Mouse (Mus musculus) embryo, embryonic 11.5 days (tissue): Measurements from ENCODE around the gene Rnf144a.

Experiments
- DNase-seq: peaks from one replicate; pipeline ENCODE4 v3.0.0-alpha.2; 2012; ENCODE audit warnings: low read depth, low spot score

Rnf144a gene

DNA sequence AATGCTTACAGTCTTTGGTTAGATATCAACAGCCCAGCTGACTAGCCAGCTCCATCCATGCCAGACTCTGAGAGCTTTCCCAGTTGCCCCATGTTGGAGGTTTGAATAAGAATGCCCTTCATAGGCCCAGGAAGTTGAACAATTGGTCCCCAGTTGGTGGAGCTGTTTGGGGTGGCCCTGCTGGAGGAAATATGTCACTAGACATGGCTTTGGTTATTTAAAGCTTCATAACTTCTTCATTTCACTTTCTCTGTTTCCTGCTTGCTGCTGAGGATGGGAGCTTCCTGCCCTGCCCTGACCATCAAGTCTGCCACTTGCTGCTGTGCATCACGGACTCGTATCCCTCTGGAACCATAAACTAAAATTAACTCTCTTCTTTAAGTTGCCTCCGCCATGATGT, 4.6 kb downstream of the Rnf144a start:
- no peak for DNase-seq

DNA sequence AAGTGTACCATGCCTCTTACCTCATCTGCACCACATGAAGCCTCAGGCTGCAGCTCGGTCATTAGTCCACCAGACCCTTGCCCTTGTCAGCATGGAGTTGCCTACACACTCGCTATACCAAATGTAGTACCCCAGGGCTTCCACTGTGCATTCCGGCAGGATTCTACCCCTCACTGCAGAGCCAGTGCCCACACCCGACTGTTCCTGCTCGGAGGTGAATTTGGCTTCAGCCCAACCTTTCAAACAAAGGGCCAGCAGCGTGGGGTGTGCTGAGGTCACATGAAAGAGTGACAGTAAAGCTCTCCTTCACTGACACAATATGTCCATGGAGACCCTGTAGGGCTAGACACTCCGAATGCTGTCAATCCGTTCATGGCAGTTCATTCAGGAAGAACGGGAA, 6.3 kb downstream of the Rnf144a start:
- no peak for DNase-seq

DNA sequence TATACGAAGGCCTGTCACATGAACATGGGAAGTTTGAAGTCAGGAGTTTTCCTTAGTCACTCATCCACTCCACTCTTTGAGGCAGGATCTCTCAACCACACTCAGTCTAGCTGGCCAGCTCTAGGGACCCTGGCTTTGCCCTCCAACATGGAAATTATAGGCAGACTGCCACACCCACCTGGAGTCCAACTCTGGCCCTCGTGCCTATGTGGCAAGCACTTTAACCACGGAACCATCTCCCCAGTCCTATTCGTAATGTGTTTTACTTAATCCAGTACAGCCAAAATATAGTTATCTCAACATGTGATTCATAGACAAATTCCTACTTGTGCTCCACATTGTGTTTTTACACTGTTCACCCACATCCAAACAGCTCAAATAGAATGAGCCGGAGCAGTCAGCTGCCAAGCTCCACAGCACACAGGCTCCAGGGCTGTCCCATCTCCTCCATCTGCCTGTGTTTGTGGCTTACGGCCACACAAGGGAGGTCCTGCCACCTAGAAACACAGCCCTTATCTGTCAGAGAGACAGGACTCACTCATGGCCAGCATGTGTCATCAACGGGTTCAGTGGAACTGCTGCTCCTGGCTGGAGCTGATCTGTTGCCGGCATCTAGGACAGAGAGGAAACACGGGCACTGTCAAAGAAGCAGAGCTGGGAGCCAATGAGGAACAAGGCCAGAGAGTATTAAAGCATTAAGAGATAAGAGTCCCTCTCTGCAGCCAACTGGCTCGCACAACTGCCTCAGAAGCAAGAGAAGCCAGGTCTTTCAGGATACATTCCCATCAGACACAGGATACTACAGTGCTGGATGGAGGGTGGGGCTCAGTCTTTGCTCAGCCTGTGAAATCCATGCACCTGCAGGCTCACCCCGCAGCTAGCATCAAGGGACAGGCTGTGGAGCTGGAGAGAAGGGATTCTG, 10.0 kb downstream of the Rnf144a start:
- no peak for DNase-seq

DNA sequence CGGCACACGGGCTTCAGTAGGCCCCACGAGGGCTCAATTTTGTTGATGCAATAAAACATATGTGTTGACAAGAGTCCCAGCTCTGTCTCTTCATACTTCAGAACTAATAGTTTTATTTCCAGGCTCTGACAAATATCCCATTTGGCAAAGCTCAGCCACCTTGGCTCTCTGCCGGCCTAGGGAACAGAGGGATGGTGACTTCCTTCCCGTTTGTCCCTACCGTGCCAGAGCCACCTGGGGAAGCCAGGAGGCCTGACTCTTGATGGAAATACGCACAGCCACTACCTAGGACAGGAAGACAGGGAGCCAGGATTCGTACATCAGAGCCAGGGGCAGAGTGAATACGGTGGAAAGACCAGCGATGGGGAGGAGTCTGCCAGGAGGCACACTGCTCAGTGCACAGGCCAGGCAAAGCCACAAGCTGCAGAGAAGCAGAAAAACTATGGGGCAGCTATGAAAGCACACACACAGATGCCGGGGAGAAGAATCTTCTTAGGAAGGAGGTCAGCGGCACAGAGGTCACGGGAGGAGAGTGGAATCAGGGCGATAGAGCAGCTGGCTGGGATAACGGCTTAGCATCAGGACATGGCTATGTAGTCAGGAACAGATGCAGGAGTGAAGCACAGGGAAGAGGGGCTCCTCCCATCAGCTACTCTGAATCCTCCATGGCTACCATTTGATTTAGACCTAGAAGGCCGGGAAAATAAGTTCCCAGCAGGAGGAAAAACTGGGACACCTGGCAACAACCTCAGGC, 11.5 kb downstream of the Rnf144a start:
- no peak for DNase-seq

GRCm38 (mm10) chr12:26401696-26402470, 13.2 kb downstream of the Rnf144a start:
- DNase-seq = no peak

DNA sequence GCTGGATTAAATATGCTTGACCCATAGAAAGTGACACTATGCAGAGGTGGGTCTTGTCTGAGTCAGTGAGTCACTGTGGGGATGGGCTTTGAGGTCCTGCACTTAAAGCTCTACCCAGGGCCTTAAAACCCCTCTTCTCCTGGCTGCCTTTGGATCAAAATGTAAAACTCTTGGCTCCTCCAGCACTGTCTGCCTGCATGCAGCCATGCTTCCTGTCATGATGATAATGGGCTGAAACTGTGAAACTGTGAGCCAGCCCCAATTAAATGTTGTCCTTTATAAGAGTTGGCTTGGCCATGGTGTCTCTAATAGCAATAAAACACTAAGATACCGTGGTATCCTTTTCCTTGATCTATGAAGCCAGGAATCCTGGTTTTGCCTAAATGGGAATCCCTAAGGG, 13.8 kb downstream of the Rnf144a start:
- no peak for DNase-seq

DNA sequence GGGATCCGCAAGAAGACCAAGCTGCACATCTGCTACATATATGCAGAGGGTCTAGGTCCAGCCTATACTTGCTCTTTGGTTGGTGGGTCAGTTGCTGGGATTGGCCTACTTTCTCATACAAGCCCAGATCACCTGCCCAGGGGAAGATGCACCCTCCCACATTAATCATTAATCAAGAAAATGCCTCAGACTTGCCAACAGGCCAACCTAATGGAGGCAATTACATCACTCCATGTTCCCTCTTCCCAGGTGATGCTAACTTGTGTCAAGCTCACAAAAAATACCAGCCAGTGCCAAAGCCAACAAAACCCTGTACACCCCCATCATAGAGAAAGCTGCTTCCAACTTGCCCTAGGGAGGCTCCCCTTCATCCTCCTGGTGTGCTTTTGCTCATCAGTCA, 14.3 kb downstream of the Rnf144a start:
- DNase-seq = no peak

- no peak for DNase-seq
Observed at GRCm38 (mm10) chr12:26399391-26399790, 15.7 kb downstream of the Rnf144a start.

GRCm38 (mm10) chr12:26398597-26398996, 16.5 kb downstream of the Rnf144a start:
- DNase-seq = no peak

DNA sequence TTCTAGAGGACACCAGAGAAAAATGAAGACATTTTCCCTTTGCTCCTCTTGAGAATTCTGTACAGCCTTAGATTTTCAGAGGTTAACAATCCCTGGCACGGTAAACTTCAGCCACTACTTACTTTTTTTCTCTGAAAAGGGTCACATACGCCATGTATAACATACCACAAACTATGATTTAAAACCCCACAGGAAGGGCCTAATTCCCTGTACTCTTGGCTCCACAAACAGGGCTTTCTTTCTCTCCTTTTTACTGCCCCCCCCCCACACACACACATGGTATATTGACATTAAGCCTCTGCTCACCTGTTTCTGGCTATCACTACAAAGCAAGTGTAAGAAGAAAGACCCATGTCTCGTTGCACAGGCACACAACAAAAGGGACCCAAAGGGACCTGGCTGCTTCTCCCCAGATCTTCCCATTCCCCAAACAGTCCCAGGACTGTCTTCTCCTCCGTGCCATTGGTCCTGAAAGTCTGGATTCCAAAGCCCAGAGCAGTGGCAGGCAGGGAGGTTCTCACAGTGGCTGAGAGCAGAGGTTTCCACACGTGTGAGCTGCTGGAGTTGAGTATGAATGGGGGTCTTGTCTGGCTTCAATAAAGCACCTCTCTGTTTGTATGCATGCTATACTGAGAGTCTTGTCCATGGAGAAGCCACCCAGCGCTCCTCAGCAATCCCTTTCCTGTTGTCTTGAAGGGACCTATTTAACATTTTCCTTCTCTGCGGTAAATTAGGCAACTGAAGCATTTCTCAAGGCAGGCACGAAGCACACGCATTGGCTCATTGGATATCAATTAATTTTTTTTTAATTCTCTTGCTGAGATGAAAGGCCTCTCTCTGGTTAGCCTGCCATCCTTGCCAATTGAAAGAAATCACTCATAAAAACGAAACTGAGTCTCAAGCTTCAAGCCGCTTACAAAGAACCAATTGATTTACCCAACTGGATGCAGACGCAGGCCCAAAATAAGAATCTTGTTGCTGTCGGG, 20.3 kb downstream of the Rnf144a start:
- no peak for DNase-seq

DNA sequence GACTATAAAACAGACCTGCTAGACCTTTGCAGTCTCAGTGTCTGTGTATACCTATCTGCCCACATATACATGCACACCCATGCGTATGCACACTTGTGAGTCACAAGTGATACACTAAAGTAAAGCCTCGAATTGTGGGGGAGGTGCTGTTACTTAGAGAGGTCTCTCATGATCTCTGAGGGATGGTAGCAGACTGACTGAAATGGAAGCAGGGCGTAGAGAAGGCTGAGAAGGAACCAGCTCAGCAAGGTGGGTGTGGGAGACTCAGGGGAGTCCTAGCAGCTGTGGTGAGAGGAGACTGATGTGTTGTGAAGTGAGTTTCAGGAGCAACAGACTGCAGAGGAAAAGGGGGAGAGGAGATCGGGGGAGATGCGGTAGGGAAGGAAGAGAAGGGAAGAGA, 21.8 kb downstream of the Rnf144a start:
- DNase-seq = no peak

DNA sequence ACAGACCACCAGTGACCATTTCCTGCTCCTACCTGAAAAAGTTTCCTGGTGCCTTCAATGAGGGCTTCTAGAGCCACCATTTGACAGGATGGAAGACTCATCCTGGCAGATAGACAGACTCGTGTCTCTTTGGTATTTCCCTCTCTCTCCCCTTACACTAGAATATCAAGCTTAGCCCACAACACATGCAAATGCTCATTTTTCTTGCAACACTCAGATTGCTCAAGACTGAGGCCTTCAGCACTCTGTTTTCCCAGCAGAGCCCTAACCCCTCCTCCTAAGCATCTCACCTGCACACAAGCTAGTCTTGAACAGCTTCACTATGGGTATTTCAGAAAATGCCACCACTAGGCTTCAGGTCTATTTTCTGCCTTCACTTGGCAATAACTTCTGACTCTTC, 23.9 kb downstream of the Rnf144a start:
- DNase-seq = no peak

DNA sequence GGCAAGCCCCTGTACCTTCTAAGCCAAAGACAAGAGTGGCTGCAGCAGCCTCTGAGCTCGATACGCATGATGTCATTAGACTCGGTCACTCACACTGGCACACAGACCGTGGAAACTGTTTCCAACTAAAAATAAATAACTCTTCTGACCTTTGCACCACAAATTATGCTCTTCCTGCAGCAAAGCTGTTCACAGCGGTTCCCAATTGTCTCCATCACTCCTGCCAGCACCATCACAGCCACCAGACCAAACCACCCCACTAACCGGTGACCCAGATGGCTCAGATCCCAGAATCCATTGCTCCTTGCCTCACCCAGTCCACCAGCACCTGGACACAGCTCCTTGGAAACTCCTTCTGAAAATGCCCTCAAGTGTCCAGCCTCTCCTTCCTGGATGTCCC, 27.5 kb downstream of the Rnf144a start:
- DNase-seq = no peak

DNA sequence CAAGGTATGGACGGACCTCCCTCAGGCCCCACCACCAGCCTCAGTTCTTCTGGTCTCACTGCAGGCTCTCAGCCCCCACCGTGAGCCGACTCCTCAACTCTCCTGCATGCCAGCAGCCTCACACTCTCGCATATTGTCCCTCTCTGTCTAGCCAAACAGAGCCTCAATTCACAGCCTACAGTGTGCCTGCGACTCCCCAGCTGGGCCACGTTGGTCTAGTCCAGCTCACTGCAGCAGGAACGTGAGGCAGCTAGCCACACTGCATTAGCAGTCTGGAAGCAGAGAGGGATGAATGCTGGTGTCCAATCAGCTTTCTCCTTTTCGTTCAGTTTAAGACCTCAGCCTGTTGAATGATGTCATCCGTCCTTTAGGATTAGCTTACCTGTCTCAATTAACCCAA, 28.1 kb downstream of the Rnf144a start:
- no peak for DNase-seq

GRCm38 (mm10) chr12:26386189-26386588, 28.9 kb downstream of the Rnf144a start:
- DNase-seq = no peak

DNA sequence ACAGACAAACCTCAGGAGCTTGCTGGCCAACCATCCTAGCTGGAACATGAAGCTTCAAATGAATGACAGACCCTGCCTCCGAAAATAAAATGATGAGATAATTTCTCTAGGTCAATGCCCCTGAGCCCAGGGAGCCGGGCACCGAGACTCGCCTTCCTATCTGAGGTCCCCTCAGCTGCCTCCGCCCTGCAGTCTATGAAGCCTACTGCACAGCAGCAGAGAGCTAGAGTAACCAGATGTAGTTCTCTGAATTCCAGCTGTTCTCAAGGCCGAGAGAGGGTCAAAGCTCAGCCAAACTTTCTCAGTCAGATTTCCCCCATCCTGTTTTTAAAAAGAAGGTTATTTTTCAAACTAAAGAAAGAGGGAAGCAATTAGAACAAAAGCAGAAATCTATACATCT, 29.3 kb downstream of the Rnf144a start:
- DNase-seq = no peak

GRCm38 (mm10) chr12:26381730-26382129, 33.3 kb downstream of the Rnf144a start:
- DNase-seq = no peak

DNA sequence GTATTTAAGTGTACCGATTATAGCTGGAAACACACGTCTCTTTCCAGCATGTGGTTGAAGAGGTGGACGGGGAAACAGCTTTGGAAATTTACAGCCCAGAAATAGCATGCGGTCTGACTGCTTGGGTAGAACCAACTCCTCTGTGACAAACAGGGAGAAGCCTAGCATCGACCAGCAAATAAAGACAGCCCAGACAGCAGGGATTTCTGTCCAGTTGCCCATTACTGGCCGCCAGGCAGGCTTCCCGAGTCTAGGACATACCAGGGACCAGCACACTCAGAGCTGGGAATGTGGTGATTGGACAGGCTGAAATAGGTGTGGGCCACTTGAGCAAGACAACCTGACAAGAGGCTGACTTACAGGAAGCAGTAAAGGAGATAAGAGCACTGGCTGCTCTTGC, 35.3 kb downstream of the Rnf144a start:
- DNase-seq = no peak

DNA sequence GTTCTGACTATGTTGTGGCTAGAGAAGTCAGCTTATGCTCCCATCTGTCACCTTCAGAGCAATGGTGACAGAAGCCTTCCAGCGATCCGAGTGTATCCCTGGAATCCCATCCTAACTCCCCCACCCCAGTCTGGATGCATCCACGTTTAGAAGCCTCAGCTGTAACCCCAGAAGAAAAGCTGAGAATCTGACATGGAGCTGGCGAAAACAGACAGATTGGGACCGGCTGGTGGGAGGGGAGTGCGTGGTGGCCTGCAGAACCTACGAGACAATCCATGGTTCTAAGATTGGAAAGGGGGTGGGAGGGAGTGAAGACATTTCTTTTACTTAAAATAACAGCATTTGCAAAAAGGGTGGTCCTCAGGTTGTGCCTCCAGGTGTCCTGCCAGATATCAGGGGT, 37.4 kb downstream of the Rnf144a start:
- no peak for DNase-seq

- no peak for DNase-seq
Observed at GRCm38 (mm10) chr12:26376541-26377323, 38.3 kb downstream of the Rnf144a start.
